Mouse (Mus musculus): ENCODE measurements at regions not wholly inside any gene's neighbourhood (a gene's known extent, or its start where the extent isn't known, plus 50 kb on each side); places are given as distances from the start of the nearest gene placed in this dataset.
A peak's percentile ranks its signal among the peaks of the same experiment; 100 is the strongest.

GRCm38 (mm10) chr16:50846505-50846904 lies 255.6 kb upstream of the Ccdc54 start:
- no peak overlapping the region for H3K9ac ChIP-seq (ENCODE audit: low read depth, low read length)
- no peaks in the 10 kb centered on the region for H3K4me1 ChIP-seq (replicated peaks; ENCODE audit: control insufficient read depth, insufficient read depth, low read length)
- no peak overlapping the region for H3K27ac ChIP-seq (ENCODE audit: low read depth, low read length)
- no peaks in the 10 kb centered on the region for H3K36me3 ChIP-seq (ENCODE audit: control insufficient read depth, insufficient read depth, low read length)
- DNase-seq (ENCODE audit: low spot score) (no peak), ATAC-seq (replicated peaks; ENCODE audit: low FRiP score) (no peak)
- no peak overlapping the region for H3K4me3 ChIP-seq (ENCODE audit: low read depth, low read length)
- no peak overlapping the region for H3K4me2 ChIP-seq
- no peaks in the 10 kb centered on the region for H3K9me3 ChIP-seq (ENCODE audit: control insufficient read depth, low read length)
- WGBS, result 78% methylated on average over 4 of the region's 4 CpGs
- no peaks in the 10 kb centered on the region for H3K27me3 ChIP-seq (replicated peaks; ENCODE audit: control insufficient read depth, insufficient read depth, low read length)

GRCm38 (mm10) chr16:50841677-50842580 lies 251.0 kb upstream of the Ccdc54 start:
- Histone ChIP-seq H3K4me3 (ENCODE audit: low read depth, low read length) (no peak overlapping the region), H3K27ac (ENCODE audit: low read depth, low read length) (no peak overlapping the region), H3K4me2 (no peak overlapping the region), H3K4me1 (replicated peaks; ENCODE audit: control insufficient read depth, insufficient read depth, low read length) (no peaks in the 10 kb centered on the region), H3K9ac (ENCODE audit: low read depth, low read length) (no peak overlapping the region), H3K36me3 (ENCODE audit: control insufficient read depth, insufficient read depth, low read length) (no peaks in the 10 kb centered on the region), H3K27me3 (replicated peaks; ENCODE audit: control insufficient read depth, insufficient read depth, low read length) (no peaks in the 10 kb centered on the region), H3K9me3 (ENCODE audit: control insufficient read depth, low read length) (no peaks in the 10 kb centered on the region)
- peak; percentile 40 for DNase-seq (ENCODE audit: low spot score)
- 50% methylated on average over 15 of the region's 15 CpGs for WGBS
- ATAC-seq (replicated peaks; ENCODE audit: low FRiP score), result peak; percentile 49; the same call in 1 of the 2 replicates

GRCm38 (mm10) chr16:50841205-50841604 lies 250.3 kb upstream of the Ccdc54 start:
- DNase-seq (ENCODE audit: low spot score) (no peak), ATAC-seq (replicated peaks; ENCODE audit: low FRiP score) (no peak)
- H3K36me3 ChIP-seq (ENCODE audit: control insufficient read depth, insufficient read depth, low read length), result no peaks in the 10 kb centered on the region
- no peaks in the 10 kb centered on the region for H3K4me1 ChIP-seq (replicated peaks; ENCODE audit: control insufficient read depth, insufficient read depth, low read length)
- no peaks in the 10 kb centered on the region for H3K27me3 ChIP-seq (replicated peaks; ENCODE audit: control insufficient read depth, insufficient read depth, low read length)
- no peak overlapping the region for H3K4me2 ChIP-seq
- H3K9me3 ChIP-seq (ENCODE audit: control insufficient read depth, low read length), result no peaks in the 10 kb centered on the region
- no peak overlapping the region for H3K4me3 ChIP-seq (ENCODE audit: low read depth, low read length)
- H3K27ac ChIP-seq (ENCODE audit: low read depth, low read length), result no peak overlapping the region
- H3K9ac ChIP-seq (ENCODE audit: low read depth, low read length), result no peak overlapping the region
- WGBS, result 68% methylated on average over 10 of the region's 10 CpGs

- ATAC-seq (replicated peaks; ENCODE audit: low FRiP score), result no peak
- no peak for DNase-seq (ENCODE audit: low spot score)
- no peak overlapping the region for H3K27ac ChIP-seq (ENCODE audit: low read depth, low read length)
- no peaks in the 10 kb centered on the region for H3K36me3 ChIP-seq (ENCODE audit: control insufficient read depth, insufficient read depth, low read length)
- H3K4me3 ChIP-seq (ENCODE audit: low read depth, low read length), result no peak overlapping the region
- no peak overlapping the region for H3K9ac ChIP-seq (ENCODE audit: low read depth, low read length)
- no peaks in the 10 kb centered on the region for H3K9me3 ChIP-seq (ENCODE audit: control insufficient read depth, low read length)
- WGBS, result 53% methylated on average over 9 of the region's 9 CpGs
- no peak overlapping the region for H3K4me2 ChIP-seq
- H3K27me3 ChIP-seq (replicated peaks; ENCODE audit: control insufficient read depth, insufficient read depth, low read length), result no peaks in the 10 kb centered on the region
- H3K4me1 ChIP-seq (replicated peaks; ENCODE audit: control insufficient read depth, insufficient read depth, low read length), result no peaks in the 10 kb centered on the region
Observed at GRCm38 (mm10) chr16:50839665-50840064, 248.7 kb upstream of the Ccdc54 start.

- no peak overlapping the region for H3K4me2 ChIP-seq
- H3K4me3 ChIP-seq (ENCODE audit: low read depth, low read length), result no peak overlapping the region
- no peak for DNase-seq (ENCODE audit: low spot score)
- H3K4me1 ChIP-seq (replicated peaks; ENCODE audit: control insufficient read depth, insufficient read depth, low read length), result no peaks in the 10 kb centered on the region
- no peak overlapping the region for H3K27ac ChIP-seq (ENCODE audit: low read depth, low read length)
- WGBS, result 86% methylated on average over 9 of the region's 9 CpGs
- no peaks in the 10 kb centered on the region for H3K27me3 ChIP-seq (replicated peaks; ENCODE audit: control insufficient read depth, insufficient read depth, low read length)
- no peak for ATAC-seq (replicated peaks; ENCODE audit: low FRiP score)
- no peaks in the 10 kb centered on the region for H3K9me3 ChIP-seq (ENCODE audit: control insufficient read depth, low read length)
- H3K9ac ChIP-seq (ENCODE audit: low read depth, low read length), result no peak overlapping the region
- no peaks in the 10 kb centered on the region for H3K36me3 ChIP-seq (ENCODE audit: control insufficient read depth, insufficient read depth, low read length)
Observed at GRCm38 (mm10) chr16:50837416-50837815, 246.5 kb upstream of the Ccdc54 start.

- no peak for DNase-seq (ENCODE audit: low spot score)
- no peaks in the 10 kb centered on the region for H3K4me1 ChIP-seq (replicated peaks; ENCODE audit: control insufficient read depth, insufficient read depth, low read length)
- WGBS, result 65% methylated on average over 4 of the region's 4 CpGs
Observed at GRCm38 (mm10) chr16:50836457-50836856, 245.5 kb upstream of the Ccdc54 start.

GRCm38 (mm10) chr16:50833357-50833756 lies 242.4 kb upstream of the Ccdc54 start:
- DNase-seq (ENCODE audit: low spot score) (no peak), ATAC-seq (replicated peaks; ENCODE audit: low FRiP score) (no peak)
- 77% methylated on average over 2 of the region's 2 CpGs for WGBS
- H3K4me1 ChIP-seq (replicated peaks; ENCODE audit: control insufficient read depth, insufficient read depth, low read length), result no peaks in the 10 kb centered on the region
- no peak overlapping the region for H3K27ac ChIP-seq (ENCODE audit: low read depth, low read length)
- H3K9me3 ChIP-seq (ENCODE audit: control insufficient read depth, low read length), result no peaks in the 10 kb centered on the region
- no peak overlapping the region for H3K4me2 ChIP-seq
- H3K4me3 ChIP-seq (ENCODE audit: low read depth, low read length), result no peak overlapping the region
- no peaks in the 10 kb centered on the region for H3K36me3 ChIP-seq (ENCODE audit: control insufficient read depth, insufficient read depth, low read length)
- no peak overlapping the region for H3K9ac ChIP-seq (ENCODE audit: low read depth, low read length)
- no peaks in the 10 kb centered on the region for H3K27me3 ChIP-seq (replicated peaks; ENCODE audit: control insufficient read depth, insufficient read depth, low read length)

More at GRCm38 (mm10) chr16:50836457-50836856, 245.5 kb upstream of the Ccdc54 start:
- H3K9ac ChIP-seq (ENCODE audit: low read depth, low read length), result no peak overlapping the region
- H3K27me3 ChIP-seq (replicated peaks; ENCODE audit: control insufficient read depth, insufficient read depth, low read length), result no peaks in the 10 kb centered on the region
- H3K4me3 ChIP-seq (ENCODE audit: low read depth, low read length), result no peak overlapping the region
- no peak overlapping the region for H3K4me2 ChIP-seq
- no peaks in the 10 kb centered on the region for H3K36me3 ChIP-seq (ENCODE audit: control insufficient read depth, insufficient read depth, low read length)
- H3K9me3 ChIP-seq (ENCODE audit: control insufficient read depth, low read length), result no peaks in the 10 kb centered on the region
- no peak overlapping the region for H3K27ac ChIP-seq (ENCODE audit: low read depth, low read length)
- ATAC-seq (replicated peaks; ENCODE audit: low FRiP score), result no peak

GRCm38 (mm10) chr16:50822352-50822751 lies 231.4 kb upstream of the Ccdc54 start:
- H3K9ac ChIP-seq (ENCODE audit: low read depth, low read length), result no peak overlapping the region
- no peak overlapping the region for H3K27ac ChIP-seq (ENCODE audit: low read depth, low read length)
- H3K36me3 ChIP-seq (ENCODE audit: control insufficient read depth, insufficient read depth, low read length), result no peaks in the 10 kb centered on the region
- 64% methylated on average over 7 of the region's 7 CpGs for WGBS
- H3K4me2 ChIP-seq, result no peak overlapping the region
- ATAC-seq (replicated peaks; ENCODE audit: low FRiP score) (no peak), DNase-seq (ENCODE audit: low spot score) (no peak)
- H3K4me3 ChIP-seq (ENCODE audit: low read depth, low read length), result no peak overlapping the region
- no peaks in the 10 kb centered on the region for H3K4me1 ChIP-seq (replicated peaks; ENCODE audit: control insufficient read depth, insufficient read depth, low read length)
- H3K9me3 ChIP-seq (ENCODE audit: control insufficient read depth, low read length), result no peaks in the 10 kb centered on the region
- H3K27me3 ChIP-seq (replicated peaks; ENCODE audit: control insufficient read depth, insufficient read depth, low read length), result no peaks in the 10 kb centered on the region

GRCm38 (mm10) chr16:50814626-50815025 lies 223.7 kb upstream of the Ccdc54 start:
- no peak overlapping the region for H3K27ac ChIP-seq (ENCODE audit: low read depth, low read length)
- H3K9ac ChIP-seq (ENCODE audit: low read depth, low read length), result no peak overlapping the region
- H3K4me1 ChIP-seq (replicated peaks; ENCODE audit: control insufficient read depth, insufficient read depth, low read length), result no peaks in the 10 kb centered on the region
- 58% methylated on average over 4 of the region's 4 CpGs for WGBS
- H3K36me3 ChIP-seq (ENCODE audit: control insufficient read depth, insufficient read depth, low read length), result no peaks in the 10 kb centered on the region
- H3K27me3 ChIP-seq (replicated peaks; ENCODE audit: control insufficient read depth, insufficient read depth, low read length), result no peaks in the 10 kb centered on the region
- no peak overlapping the region for H3K4me2 ChIP-seq
- ATAC-seq (replicated peaks; ENCODE audit: low FRiP score) (no peak), DNase-seq (ENCODE audit: low spot score) (no peak)
- no peaks in the 10 kb centered on the region for H3K9me3 ChIP-seq (ENCODE audit: control insufficient read depth, low read length)
- H3K4me3 ChIP-seq (ENCODE audit: low read depth, low read length), result no peak overlapping the region
